ENCODE assay signal across 7 mouse cellular contexts in the genomic region with DNA sequence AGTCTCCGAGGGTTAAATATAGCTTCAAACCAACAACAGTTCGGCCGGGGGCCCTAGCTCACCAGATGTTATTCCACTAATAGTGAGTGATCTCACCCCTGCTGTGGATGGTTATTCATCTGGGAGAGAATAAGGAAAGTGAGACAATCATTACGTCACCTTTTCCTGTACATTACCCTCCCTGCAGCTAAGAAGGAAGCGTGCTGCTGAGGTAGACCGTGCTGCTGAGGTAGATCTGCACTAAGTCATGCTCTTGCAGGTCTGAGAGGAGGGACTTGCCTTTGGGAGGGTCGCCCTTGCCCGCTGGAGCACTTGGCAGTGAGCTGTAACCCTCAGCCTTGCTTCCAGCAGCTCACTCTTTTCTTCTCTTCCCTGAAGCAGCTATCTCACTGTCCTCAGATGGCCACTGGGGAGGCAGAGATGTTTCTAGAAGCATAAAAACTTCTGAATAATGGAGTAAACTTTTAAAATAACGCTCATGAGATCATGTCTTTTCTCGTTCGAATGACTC.
DNase-seq lines count a peak whose midpoint lies in the region; ATAC-seq and TF ChIP-seq lines count a peak whose summit lies in the region.

No protein-coding gene starts in this region.

- no peaks in the 10 kb centered on the region for H3K9me3 ChIP-seq in hindbrain, embryonic 12.5 days (replicated peaks)
- no peaks in the 10 kb centered on the region for H3K9me3 ChIP-seq in midbrain, postnatal 0 days (ENCODE audit: low read length)

- H3K36me3 ChIP-seq in hindbrain, embryonic 12.5 days = no peaks in the 10 kb centered on the region
- no peaks in the 10 kb centered on the region for H3K36me3 ChIP-seq in midbrain, postnatal 0 days (ENCODE audit: insufficient read depth, low read length)

- WGBS in hindbrain, embryonic 12.5 days = 60% methylated on average over 11 of the region's 11 CpGs
- WGBS in midbrain, postnatal 0 days = 64% methylated on average over 11 of the region's 11 CpGs

- H3K4me3 ChIP-seq in hindbrain, embryonic 12.5 days = no peak overlapping the region
- H3K4me3 ChIP-seq in midbrain, postnatal 0 days (ENCODE audit: low read depth, low read length) = no peak overlapping the region

- ATAC-seq in frontal cortex, adult (ENCODE audit: low TSS enrichment) = peak; percentile 95
- peak; percentile 38; the same call in 1 of the 2 replicates for ATAC-seq in hindbrain, embryonic 12.5 days (ENCODE audit: low FRiP score)
- ATAC-seq in midbrain, postnatal 0 days (ENCODE audit: low FRiP score) = peak; percentile 23; the same call in 1 of the 2 replicates

- no peak overlapping the region for H3K9ac ChIP-seq in hindbrain, embryonic 12.5 days
- H3K9ac ChIP-seq in midbrain, postnatal 0 days (replicated peaks; ENCODE audit: low read length, poor library complexity, severe bottlenecking) = no peak overlapping the region

- TF ChIP-seq CTCF in midbrain, postnatal 0 days (IDR thresholded peaks at IDR 0.05) = no peak

- DNase-seq in 3T3-L1 (ENCODE audit: low read depth, low spot score) = peak; percentile 90
- peak; percentile 84 for DNase-seq in MN1 (ENCODE audit: low spot score)
- DNase-seq in midbrain, postnatal 0 days (ENCODE audit: low spot score) = peak; percentile 41
- no peak for DNase-seq in cerebellum, adult 9-11 months
- no peak for DNase-seq in ovary, adult 18-20 months (ENCODE audit: low spot score)

- no peak overlapping the region for H3K4me2 ChIP-seq in hindbrain, embryonic 12.5 days (replicated peaks)
- no peak overlapping the region for H3K4me2 ChIP-seq in midbrain, postnatal 0 days (ENCODE audit: low read depth, low read length, poor library complexity, severe bottlenecking)

- H3K27me3 ChIP-seq in hindbrain, embryonic 12.5 days = no peaks in the 10 kb centered on the region
- H3K27me3 ChIP-seq in midbrain, postnatal 0 days (ENCODE audit: insufficient read depth, low read length) = no peaks in the 10 kb centered on the region

- no peak overlapping the region; the same call in 1 of the 2 replicates for H3K27ac ChIP-seq in hindbrain, embryonic 12.5 days
- H3K27ac ChIP-seq in midbrain, postnatal 0 days (ENCODE audit: low read depth, low read length) = no peak overlapping the region

- 0 out of 2 replicates have a peak, but pooled peaks cover 4% of the 10 kb centered on the region for H3K4me1 ChIP-seq in hindbrain, embryonic 12.5 days
- H3K4me1 ChIP-seq in midbrain, postnatal 0 days (ENCODE audit: insufficient read depth, low read length) = no peaks in the 10 kb centered on the region

Comparison
In these comparisons a context has a peak if more than half of its experiments do, and no peak if none do; other contexts are left out.
1. DNase-seq: peak in 3T3-L1 (single experiment), MN1 (single experiment) and midbrain, postnatal 0 days (single experiment); none in cerebellum, adult 9-11 months (single experiment) and ovary, adult 18-20 months (single experiment).
2. ATAC-seq: peak in every context shown above with its lines; median percentile 95 in frontal cortex, adult; 38 in hindbrain, embryonic 12.5 days; 23 in midbrain, postnatal 0 days.